Mouse (Mus musculus): ENCODE results near the gene Ttc24. TPM values are rescaled to one million over a fixed set of nuclear protein-coding genes. Genes with fewer than 3 reads are reported as not detected.

Ttc24 gene
- not detected in 2 replicates for polyA plus RNA-seq (2012; rRNA removed)

- no peak for DNase-seq (ENCODE audit: low read depth, low spot score)
- WGBS = 65% methylated on average over 4 of the region's 4 CpGs
These were observed at the start of gene Ttc24 for GRCm38 (mm10) chr3:88078204-88078603. Ttc24 (minus strand) TSS chr3:88078304.

- 53% methylated on average over 3 of the region's 3 CpGs for WGBS
- DNase-seq (ENCODE audit: low read depth, low spot score) = no peak
These were observed 49.5 kb upstream of the Ttc24 start for GRCm38 (mm10) chr3:88127636-88128035.

DNA sequence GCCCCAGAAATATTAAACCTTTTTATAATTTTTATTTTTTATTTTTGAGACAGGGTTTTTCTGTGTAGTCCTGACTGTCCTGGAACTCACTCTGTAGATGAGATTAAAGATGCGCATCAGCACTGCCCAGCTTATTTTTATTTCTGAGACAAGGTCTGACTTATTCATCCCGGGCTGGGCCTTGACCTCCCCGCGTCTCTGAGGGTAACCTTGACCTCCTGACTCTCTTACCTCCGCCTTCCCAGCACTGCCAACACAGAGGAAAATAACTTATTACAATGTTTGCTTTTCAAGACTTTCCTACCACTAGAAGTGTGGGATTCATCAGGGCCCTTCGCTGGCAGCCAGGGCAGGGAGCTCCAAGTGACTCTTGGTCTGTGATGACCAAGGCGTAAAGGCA lies 48.1 kb upstream of the Ttc24 start:
- no peak for DNase-seq (ENCODE audit: low read depth, low spot score)
- 69% methylated on average over 7 of the region's 7 CpGs for WGBS

GRCm38 (mm10) chr3:88125195-88125594 lies 47.1 kb upstream of the Ttc24 start:
- WGBS = 46% methylated on average over 4 of the region's 4 CpGs
- DNase-seq (ENCODE audit: low read depth, low spot score) = no peak

DNA sequence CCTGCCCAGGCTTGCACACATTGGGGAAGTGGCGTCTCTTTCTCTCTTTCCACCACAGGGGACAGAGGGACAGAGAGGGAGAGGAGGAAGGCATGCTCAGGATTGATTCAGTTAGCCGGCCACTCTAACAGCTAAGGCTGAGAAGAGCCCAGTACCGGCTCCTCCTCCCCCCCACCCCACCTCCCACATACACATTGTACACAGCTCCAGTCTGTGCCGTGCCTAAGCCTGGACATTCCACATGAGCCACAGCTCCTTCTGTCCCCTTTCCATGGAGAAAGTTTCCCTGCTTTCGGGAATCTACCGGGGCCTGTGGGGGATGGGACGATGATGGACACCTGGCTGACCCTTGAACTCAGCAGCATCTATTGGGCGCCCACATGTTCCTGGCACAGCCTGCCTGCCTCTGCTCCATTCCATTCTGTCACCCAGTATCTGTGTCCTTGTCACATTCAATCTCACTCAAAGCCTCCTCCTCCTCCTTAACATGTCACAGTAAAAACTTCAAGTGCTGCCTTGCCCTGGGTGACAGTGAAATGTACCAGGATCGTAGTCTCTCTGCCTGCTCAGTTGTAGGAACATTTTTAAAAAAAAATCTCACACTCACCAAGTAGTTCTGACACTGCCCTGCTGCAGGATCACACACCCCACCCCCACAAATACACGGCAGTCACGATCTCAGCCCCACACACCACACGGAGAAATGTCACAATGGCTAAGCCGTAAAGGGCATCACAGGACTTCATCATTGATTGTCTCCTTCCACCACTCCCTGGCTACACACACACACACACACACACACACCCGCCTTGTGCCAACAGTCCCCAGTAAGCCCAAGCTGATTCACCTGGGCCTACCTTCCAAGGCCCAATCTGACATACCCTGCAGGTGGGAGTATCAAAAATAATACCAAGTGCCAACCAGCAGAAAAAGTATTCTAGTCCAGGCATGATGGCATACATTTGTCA lies 43.3 kb upstream of the Ttc24 start:
- WGBS = 81% methylated on average over 14 of the region's 14 CpGs
- no peak for DNase-seq (ENCODE audit: low read depth, low spot score)

GRCm38 (mm10) chr3:88120117-88120651 lies 42.1 kb upstream of the Ttc24 start:
- WGBS = 69% methylated on average over 19 of the region's 19 CpGs
- DNase-seq (ENCODE audit: low read depth, low spot score) = no peak

DNA sequence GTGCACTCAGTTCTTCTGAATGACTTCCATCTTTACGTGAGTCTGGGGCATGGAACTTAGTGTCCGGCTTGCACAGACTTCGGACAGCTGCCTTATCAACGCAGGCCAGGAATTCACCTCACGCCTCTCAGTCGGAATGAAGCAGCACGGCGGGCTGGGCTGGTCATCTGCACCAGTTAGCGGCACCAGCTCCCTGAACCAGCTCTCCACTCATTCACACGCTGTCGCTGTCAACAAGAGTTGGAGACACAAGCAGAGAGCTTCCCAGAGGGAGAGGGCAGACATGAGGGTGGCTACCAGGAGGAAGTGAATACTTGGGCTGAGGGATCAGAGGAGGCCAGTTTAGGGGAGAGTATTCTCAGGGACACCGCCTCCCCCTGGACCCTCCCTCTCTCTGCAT lies 36.3 kb upstream of the Ttc24 start:
- no peak for DNase-seq (ENCODE audit: low read depth, low spot score)
- 96% methylated on average over 12 of the region's 12 CpGs for WGBS

GRCm38 (mm10) chr3:88109126-88109525 lies 31.0 kb upstream of the Ttc24 start:
- 94% methylated on average over 6 of the region's 6 CpGs for WGBS
- no peak for DNase-seq (ENCODE audit: low read depth, low spot score)

- no peak for DNase-seq (ENCODE audit: low read depth, low spot score)
- WGBS = 98% methylated on average over 4 of the region's 4 CpGs
These were observed 28.0 kb upstream of the Ttc24 start for GRCm38 (mm10) chr3:88106126-88106525.

GRCm38 (mm10) chr3:88102611-88103010 lies 24.5 kb upstream of the Ttc24 start:
- 81% methylated on average over 6 of the region's 6 CpGs for WGBS
- no peak for DNase-seq (ENCODE audit: low read depth, low spot score)

GRCm38 (mm10) chr3:88102196-88102595 lies 24.1 kb upstream of the Ttc24 start:
- WGBS = 89% methylated on average over 6 of the region's 6 CpGs

DNA sequence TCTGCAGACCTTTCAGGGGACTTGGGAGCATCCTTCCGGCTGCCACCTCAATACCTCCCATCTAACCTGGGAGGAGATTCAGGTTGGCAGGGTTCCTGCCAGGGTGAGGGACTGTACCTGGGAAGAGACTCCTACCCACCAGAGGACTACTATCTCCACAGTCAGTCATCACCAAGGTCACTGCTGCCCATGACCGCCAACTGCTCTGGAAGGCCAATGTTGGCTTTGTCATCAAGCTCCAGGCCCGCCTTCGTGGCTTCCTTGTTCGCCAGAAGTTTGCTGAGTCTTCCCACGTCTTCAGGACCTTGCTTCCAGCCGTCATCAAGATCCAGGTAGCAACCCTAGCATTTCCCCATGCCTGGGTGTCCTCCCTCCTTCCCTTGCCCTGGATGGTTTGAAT lies 23.6 kb upstream of the Ttc24 start:
- WGBS = 91% methylated on average over 7 of the region's 7 CpGs
- DNase-seq (ENCODE audit: low read depth, low spot score) = no peak

More at GRCm38 (mm10) chr3:88102196-88102595, 24.1 kb upstream of the Ttc24 start:
- no peak for DNase-seq (ENCODE audit: low read depth, low spot score)

DNA sequence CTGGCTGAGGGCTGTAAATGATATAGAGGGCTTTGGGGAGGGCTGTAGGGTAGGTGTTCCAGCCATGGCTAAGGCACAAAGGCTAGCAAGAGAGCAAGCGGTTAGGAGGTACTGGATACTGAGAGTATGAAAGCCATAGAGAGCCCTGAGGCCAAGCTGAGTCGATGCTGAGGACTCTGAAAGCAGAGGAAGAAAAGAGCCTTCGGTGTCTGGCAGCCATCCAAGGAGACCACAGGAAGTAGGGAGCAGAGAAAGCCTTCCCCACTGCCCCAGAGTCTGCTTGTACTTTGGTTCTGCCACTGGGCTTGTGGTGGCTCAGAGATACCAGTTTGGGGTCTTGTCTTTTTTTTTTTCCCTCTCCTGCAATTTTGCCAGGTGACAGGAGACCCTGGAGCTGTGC lies 22.1 kb upstream of the Ttc24 start:
- no peak for DNase-seq (ENCODE audit: low read depth, low spot score)
- WGBS = 60% methylated on average over 3 of the region's 3 CpGs

GRCm38 (mm10) chr3:88097666-88098065 lies 19.6 kb upstream of the Ttc24 start:
- 86% methylated on average over 6 of the region's 6 CpGs for WGBS
- DNase-seq (ENCODE audit: low read depth, low spot score) = no peak

- 97% methylated on average over 5 of the region's 5 CpGs for WGBS
These were observed 16.0 kb upstream of the Ttc24 start for GRCm38 (mm10) chr3:88094126-88094525.

DNA sequence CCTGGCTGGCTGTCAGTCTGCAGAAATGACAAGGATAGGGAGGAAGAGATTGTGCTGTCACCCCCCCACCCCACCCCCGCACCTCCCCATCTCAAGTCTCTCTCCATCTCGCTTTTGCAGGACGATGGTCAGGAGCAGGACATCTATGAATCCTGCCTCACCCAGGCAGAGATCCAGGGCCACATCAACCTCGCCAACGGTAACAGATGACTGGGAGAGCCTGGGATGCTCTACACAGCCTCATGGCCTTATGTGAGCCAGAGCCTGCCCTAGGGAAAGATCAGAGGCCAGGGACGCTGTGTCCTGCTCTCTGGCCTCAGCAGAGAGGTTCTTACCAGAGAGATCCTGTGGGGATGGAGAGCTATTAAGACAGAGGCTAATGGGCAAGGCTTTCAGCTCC lies 12.5 kb upstream of the Ttc24 start:
- WGBS = 93% methylated on average over 6 of the region's 6 CpGs
- DNase-seq (ENCODE audit: low read depth, low spot score) = no peak

More at GRCm38 (mm10) chr3:88094126-88094525, 16.0 kb upstream of the Ttc24 start:
- no peak for DNase-seq (ENCODE audit: low read depth, low spot score)

GRCm38 (mm10) chr3:88090106-88090505 lies 12.0 kb upstream of the Ttc24 start:
- WGBS = 98% methylated on average over 7 of the region's 7 CpGs
- no peak for DNase-seq (ENCODE audit: low read depth, low spot score)

- no peak for DNase-seq (ENCODE audit: low read depth, low spot score)
- 92% methylated on average over 1 of the region's 1 CpGs for WGBS
These were observed 9.6 kb upstream of the Ttc24 start for GRCm38 (mm10) chr3:88087688-88088087.

GRCm38 (mm10) chr3:88085459-88085858 lies 7.4 kb upstream of the Ttc24 start:
- DNase-seq (ENCODE audit: low read depth, low spot score) = no peak
- WGBS = 97% methylated on average over 9 of the region's 9 CpGs

GRCm38 (mm10) chr3:88084001-88084400 lies 5.9 kb upstream of the Ttc24 start:
- 97% methylated on average over 2 of the region's 2 CpGs for WGBS
- no peak for DNase-seq (ENCODE audit: low read depth, low spot score)

DNA sequence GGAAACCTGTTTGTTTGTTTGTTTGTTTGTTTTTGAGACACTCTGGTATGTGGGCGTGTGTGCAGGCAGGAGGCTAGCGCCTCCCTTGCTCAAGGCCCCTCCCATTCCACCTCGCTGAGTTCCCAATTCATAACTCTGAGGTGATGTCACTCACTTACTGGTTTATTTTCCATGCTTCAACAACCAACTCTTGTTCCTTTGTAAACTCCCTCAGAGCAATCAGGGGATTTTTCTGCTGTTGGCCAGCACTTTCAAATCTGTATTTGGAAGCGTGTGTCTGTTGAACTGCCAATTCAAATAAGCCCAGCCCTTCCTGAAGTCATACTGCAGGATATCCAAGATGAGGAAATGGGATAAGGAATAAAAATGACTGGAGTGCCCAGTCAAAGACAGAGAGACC lies 4.6 kb upstream of the Ttc24 start:
- 1% methylated on average over 4 of the region's 4 CpGs for WGBS
- DNase-seq (ENCODE audit: low read depth, low spot score) = peak; percentile 28
